Mouse (Mus musculus) kidney, postnatal 25 days (tissue): ENCODE data around the gene Ndfip2.
A peak's percentile ranks its signal among the peaks of the same experiment; 100 is the strongest.

Experiments
- DNase-seq, 2 experiments: peaks; one replicate each; pipeline ENCODE4 v3.0.0; 2021; ENCODE audit warnings: mixed read lengths in 2 of 2

Ndfip2 gene

DNA sequence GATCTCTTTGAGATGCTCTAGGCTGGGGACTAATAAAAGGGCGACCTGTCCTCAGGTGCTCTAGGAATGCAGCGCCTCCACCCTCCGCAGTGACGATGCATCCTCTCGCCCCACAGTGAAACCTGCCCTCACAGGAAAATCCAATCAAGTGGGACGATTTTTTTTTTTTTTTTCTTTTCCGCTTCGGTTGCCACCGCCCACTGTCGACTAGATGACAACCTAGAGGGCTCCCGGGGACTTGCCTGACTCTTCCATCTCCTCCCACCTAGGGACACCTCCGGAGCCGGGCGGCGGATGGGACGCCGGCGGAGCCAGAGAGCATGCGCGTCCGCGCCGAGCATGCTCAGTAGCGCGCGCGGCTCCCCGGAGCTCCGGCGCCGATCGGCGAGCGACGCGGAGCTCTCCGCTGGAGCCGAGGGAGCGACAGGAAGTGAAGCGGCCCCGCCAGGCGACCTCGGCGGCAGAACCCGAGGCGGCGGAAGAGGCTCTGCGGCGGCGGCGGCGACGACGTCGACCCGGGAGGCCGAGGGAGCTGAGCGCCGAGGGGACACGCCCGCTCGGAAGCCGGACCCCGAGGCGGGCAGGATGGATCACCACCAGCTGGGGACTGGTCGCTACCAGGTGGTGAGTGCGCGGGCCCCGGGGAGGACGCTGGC is at the start of gene Ndfip2:
Gene Ndfip2 (plus strand): TSS at position 195 of the 656 bp plus-strand sequence.
- DNase-seq = peak; percentile 85 to 93

DNA sequence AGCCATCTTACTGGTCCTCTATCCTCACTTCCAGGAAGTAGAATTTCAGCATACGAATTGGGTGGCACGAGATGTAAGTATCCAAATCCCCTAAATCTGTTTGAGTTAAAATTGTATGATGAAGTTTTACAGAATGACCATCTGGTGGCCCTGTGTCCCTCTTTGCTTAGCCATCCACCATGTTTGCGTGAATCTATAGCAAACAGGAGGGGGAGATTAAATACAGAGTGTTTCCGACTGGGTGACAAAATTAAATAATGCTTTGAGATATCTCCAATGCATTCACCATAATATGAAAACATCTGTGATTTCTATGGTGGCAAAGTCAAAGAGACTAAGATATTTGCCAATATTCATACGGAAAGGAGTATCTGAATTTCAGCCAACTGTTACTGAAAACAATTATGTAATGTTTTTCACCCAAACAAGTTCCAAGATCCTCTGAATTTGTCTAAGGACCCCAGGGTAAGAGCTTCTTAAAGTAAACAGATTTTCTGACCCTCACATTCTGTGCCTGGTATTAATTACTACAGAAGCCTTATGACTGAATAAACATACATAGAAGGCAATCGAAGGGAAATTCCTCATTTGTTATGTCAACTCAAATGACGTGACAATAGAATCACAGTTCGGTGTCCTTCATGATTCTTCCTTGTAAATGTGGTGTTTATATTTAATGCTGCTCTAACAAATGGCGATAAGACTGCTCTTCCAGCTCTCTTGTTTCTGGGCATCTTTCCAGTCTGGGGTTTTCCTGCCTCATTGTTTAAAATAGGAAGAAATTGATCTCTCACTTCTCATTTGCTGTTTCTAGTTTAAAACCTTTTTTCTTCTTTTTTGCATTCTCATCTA is 38.6 kb upstream of the Ndfip2 start:
- DNase-seq = no peak

DNA sequence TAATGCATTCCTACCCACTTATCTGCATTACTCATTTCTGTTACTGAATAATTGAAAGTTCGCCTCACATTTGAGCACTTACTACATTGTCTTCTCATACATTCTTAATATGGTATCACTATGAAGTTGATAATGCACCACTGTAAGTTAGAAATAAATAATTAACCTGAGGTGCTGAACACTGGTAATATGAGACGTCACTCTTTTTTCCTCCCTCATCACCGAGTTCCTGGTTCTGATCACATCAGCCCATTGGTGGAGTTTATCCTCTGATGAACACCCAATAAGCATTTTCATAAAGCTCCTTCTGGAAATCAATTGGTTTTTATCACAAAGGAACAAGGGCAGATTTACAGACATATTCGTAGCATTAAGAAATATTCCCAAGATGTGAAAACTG is 36.1 kb upstream of the Ndfip2 start:
- no peak for DNase-seq

DNA sequence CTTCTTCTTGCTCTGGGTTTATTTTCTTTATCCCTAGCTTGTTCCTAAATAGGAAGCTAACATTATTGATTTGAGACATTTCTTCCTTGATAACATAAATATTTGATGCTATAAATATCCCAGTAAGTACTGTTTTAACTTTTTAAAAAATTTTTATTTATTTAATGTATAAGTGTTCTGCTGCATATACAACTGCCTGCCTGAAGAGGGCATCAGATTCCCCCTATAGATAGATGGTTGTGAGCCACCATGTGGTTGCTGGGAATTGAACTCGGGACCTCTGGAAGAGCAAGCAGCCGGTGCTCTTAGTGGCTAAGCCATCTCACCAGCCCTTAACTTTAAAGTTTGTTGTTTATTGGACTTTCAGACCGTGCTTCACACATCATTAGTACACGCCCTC is 32.6 kb upstream of the Ndfip2 start:
- DNase-seq = no peak

DNA sequence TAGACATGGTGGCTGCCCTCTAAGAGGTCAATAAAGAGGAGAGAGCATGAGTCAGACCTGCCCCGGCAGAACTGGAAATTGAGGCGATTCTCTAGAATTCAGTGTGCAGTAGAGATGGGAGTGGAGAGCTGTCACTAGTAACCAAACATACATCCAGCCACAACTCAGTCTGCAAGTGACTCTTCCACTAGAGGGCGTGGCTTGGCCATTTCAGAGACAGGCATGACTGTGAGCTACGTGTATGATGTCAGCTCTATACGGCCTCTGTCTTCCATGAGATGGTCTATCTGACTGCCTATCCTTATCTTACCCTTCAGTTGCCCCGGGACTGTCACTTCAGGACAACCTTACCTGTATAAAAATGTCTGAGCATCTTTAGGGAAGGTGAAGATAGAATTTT is 26.0 kb upstream of the Ndfip2 start:
- peak; percentile 58 to 60 for DNase-seq

DNA sequence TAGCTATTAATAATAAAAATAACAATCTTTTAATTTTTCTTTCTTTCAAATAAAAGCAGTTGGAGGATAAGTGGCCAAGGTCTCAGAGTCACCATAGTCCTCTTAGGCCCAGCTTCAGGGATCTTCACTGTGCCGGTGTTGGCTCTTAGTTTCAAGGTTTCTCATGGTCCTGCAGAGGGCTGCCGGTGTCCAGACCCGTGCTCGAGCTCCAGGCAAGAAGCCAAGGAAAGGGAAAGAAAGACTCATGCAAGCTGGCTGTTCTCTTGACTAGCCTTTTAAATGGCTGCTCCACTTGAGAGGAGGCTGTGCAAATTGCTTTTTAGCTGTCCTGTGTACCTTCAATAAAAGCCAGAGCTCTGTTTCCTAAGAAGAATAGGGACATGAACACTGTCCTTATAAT is 21.8 kb upstream of the Ndfip2 start:
- peak in 1 of 2 experiments; percentile 8 for DNase-seq

DNA sequence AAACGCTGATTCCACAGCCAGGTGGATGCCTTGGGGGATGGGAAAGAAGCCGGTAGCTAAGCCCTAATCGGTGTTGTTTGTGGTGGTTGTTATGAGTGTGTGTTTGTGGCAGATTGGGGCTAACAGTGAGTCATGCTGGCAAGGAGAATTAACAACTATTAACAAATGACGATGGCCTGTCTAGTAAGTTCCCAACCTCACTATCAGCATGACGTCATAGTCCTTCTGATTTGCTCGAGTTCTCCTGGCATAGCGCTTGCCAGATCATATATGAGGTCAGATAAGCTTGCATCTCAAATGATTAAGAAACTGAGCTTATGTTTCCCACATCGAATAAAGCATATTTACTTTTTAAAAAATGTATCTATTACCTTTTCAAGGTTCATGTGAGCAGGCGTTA is 20.6 kb upstream of the Ndfip2 start:
- DNase-seq = no peak

DNA sequence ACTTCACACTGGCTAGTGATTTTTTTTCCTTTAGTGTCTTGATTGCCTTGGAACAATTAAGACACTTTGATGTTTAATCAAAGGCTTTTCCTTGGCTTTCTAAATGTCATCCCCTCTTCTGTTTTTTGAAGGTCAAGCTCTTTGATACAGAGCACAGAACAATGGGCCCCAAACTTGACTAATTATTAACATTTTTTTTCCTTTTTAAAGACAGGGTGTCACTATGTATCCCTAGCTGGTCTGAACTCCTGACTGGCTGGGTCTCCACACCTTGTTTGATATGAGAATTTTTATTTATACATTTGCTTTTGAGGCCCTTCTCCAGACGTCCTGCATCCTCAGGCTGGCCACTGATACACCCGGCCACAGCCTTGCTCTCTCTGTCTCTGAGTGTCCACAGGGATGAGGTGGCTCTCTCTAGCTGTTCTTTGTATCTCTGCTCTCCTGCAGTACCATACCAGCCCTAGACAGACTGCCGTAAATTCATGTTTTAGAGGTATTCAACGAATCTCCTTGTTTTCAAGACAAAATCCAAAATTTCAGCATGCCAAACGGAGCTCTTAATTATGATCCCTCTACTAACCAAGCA is 19.8 kb upstream of the Ndfip2 start:
- DNase-seq = no peak

DNA sequence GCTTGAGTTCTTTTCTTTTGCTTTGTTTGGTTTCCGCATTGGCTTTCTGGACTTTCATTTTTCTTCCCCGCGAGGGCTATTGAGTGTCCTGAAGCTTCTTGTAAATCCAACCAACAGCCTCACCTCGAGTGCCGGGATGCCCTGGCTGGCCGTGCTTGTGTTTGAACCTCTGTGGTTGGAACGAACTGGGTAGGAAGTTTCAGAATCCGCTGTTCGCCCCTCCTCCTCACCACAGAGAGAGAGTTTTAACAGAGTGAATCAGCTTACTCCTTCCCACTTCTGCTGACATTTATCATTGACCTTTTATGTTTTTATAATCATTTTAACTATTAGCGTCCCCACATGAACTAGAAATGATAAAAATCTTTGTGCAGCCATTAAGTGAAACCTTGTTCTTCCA is 18.3 kb upstream of the Ndfip2 start:
- no peak for DNase-seq

DNA sequence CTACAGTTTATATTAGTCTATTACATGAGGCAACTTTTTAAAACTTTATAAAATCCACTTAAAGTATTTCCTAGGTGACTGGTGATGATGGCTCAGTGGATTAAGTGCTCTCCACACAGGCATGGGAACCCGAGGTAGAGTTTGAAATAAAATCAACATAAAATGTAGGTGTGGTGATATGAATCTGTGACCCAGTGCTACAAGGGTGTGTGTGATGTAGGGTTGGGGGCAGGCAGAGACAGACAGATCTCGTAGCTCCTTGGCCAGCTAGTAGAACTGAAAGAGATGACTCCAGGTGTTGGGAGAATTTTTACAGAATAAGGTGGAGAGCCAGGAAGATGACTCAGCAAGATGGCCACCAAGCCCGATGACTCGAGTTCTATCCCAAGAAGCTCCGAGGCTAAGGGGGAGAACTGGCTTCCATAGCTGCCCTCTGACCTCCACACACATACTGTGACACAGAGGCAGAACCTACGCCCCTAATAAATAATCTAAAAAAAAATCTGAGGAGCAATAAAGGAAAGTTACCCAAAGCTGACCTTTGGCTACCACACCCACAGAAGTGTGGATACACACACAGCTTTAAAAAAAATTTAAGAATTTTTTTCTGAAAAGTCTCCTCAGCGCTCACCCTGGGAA is 14.4 kb upstream of the Ndfip2 start:
- DNase-seq = no peak

DNA sequence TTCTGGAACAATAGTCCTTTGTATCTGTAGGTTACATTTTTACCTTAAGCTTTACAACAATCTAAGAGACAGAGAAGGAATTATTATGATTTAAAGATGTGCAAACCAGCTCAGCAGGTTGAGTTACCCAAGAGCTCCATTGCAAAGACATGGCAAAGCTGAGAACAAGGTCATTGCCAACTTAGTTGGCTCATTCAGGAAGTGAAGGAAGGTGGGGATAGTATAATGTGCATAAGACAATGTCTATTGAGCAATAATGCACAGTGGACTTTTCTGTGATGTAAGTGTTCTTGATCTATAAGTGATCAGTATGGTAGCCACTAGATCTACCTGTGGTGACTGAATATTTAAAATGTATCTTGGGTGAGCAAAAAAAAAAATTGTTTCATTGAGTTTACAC is 7.3 kb upstream of the Ndfip2 start:
- no peak for DNase-seq

DNA sequence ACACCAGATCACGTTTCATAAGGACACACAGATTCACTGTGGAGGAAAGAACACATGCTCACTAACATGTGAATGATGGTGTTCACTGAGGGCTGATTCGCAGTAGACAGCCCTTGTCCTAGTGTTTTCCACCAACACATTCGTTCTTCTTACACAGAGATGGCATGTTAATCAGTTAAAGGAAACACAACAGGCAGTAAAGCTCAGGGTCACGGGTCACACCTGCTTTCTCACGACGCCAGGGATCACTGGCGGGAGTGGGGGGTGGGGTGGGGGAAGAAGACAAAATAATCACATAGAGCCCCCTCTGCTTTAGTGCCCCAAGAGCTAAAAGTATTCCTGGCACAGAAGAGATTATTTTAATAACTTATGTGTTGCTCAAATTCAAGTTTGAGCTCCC is 5.1 kb upstream of the Ndfip2 start:
- no peak for DNase-seq

DNA sequence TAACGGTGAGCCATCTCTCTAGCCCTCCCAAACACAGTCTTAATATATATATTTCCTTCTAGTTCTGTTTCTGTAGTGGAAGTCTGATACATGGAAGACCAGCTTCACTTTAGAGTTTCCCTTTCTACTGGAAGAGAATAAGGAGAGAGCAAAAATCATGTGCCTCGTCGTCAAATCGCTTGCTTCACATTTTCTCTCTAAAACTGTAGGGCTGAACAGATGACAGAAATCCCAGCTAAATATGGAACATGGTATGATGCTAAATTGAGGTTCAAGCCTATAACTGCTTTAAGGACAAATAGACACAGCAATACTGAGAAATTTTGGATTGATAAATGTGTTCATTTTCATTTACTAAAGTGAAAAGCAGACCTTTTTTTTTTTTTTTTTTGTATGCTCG is 4.0 kb upstream of the Ndfip2 start:
- DNase-seq = no peak

DNA sequence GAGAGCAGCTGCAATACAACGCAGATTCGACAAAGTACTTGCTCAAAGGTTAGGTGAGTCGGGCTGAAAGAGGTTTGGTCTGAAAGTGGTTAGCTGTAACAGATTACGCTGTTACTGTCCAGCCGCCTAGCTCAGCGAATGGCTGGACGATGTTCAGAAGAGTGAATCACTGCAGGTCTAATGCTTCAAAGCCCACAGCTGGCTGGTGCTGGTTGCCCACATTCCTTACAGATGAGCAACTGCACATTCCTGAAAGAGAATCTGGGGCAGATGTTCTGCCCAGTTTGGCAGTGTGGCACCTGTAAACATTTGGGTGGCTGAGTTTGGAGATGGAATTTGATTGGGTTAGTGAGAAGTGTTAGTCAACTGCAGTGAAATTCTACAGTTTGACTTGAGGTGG is 2.8 kb upstream of the Ndfip2 start:
- peak; percentile 22 to 53 for DNase-seq

DNA sequence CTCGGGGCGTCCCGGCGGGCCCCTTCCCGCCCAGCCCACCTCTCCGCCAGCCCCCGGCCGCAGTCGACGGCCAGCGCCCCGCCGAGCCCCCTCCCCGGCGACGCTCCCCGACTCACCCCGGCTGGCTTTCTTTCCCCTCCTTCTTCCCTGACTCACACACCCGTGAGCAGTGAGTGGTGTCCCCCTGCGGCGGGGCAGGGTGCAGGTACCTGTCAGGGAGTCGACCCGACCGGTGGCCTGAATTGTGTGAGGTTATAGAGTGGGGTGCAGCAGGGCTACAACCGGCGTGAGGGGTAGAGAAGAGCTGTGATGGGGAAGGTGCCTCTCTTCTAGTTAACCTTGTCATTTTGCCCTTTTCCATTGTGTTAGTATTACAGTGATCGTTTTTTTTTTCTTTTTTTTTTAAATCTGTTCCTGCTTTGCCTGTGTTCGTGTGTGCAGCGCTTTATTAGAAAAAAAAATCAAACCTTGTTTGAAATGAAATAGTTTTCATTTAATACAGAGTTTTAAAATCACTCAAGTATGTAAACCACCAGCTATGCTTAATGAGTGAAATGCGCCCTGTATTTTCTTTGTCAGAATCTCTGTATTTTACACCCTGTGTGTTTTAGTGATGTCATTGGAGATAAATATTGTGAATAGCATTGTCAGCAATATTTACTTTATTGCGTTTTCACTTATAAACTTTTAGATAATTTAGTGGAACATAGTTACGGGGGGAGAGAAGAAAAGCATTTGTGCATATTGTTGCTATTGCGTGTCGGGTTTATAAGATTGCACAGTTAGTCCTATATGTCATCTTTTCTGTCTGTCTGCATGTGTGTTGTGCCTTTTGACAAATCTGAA is 885 bp downstream of the Ndfip2 start:
- peak; percentile 41 to 72 for DNase-seq

DNA sequence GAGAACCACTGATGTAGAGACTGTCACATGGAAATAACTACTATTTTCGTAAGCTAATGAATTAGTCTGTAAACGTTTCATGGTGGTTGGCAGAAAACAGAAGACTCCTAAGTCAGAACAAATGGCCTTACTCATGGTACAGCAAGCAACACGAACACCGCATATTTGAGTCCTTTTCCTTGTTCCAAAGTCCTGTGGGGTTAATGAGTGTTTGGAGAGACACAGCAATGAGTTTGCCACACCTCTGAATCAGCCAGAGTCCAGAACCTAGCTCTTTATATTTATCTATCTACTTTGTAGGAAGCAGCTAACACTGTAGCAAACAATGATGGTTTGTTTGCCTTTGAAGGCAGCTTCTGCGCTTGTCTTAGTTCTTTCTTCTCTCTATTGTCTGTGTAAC is 4.5 kb downstream of the Ndfip2 start:
- peak; percentile 21 to 45 for DNase-seq

DNA sequence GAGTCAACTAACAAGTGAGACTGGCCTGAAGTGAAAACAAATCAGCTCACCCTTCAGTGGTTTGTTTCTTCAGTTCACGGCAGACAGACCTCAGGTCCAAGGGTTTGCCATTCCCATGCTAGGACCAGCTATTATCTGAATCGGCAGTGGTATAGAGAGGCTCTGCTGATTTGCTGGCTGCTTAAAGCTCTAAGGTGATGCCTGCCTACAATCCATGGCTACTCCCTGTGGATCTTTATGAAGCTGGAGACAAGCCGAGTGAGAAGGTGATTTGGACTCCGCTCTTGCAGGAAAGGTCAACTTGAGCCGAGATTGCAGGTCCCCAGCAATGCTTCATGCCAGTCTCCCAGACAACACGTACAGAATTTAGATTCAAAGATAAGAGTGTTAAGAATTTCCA is 8.7 kb downstream of the Ndfip2 start:
- peak; percentile 26 to 48 for DNase-seq

DNA sequence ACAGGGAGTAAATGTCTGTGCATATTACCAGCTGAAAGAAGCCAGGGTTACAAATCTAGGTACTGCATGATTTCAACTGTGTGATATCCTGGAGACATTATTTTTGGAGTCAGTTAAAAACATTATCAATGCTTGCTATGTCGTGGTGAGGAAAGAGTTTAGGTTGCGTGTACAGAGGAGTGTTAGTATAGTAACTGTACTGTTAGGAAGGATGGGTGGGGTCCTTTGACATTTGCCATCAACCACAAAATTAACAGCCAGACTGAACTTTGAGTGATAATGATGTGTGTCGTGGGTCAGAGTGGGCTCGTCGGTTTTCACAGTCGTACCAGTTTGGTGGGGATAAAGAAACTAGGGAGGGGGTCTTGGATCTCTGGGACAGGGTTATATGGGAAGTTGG is 13.7 kb downstream of the Ndfip2 start:
- no peak for DNase-seq

DNA sequence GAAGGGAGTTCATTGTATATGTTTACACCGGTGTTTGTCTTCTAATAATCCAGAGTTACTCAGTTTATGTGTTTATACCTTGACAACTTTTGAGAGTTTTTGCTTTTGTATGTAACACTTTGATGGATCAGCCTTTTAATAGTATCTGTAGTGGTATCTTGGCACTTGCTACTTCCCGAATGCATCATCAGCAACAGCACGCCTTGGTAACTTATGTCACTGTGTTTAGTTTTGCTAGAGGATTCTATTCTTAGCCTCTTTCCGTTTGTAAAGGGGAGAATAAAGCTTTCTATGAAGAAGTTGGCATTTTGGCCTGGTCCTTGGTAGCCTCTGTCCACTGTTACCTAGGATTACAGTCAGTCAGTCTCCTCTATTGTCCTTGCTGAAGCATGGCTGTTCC is 14.2 kb downstream of the Ndfip2 start:
- no peak for DNase-seq

DNA sequence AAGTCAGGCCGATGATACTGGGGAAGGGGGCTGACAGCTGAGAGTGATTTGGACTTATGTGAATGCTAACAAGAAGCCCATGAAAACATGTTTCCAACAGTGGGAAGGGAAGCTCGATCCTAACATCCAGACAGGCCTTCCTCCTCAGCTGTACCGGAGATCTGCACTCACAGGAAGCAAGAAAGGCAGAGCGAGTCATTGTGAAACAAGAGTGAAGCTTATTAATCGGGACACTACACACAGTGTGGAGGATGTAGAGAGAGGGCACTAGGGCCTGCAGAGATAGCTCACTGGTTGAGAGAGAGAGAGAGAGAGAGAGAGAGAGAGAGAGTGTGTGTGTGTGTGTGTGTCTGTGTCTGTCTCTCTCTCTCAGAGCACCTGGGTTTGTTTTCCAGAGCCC is 16.8 kb downstream of the Ndfip2 start:
- DNase-seq = no peak

DNA sequence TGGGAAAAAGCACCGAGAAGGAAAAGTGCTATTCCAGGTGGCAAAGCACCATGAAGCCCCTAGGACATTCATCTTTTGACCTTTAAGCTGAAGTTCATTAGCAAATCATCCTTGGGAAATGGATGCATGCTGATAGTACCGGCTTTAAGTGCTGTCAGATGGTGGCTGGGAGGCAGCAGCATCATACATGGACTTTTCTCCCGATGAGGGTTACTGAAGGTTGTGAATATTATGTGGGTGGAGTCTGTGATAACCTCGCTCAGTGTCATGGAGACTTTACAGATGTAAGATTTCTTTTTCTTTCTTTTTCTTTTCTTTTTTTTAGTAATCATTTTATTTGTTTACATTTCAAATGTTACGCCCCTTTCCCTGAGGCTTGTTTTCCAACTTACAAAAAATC is 18.9 kb downstream of the Ndfip2 start:
- DNase-seq = no peak

DNA sequence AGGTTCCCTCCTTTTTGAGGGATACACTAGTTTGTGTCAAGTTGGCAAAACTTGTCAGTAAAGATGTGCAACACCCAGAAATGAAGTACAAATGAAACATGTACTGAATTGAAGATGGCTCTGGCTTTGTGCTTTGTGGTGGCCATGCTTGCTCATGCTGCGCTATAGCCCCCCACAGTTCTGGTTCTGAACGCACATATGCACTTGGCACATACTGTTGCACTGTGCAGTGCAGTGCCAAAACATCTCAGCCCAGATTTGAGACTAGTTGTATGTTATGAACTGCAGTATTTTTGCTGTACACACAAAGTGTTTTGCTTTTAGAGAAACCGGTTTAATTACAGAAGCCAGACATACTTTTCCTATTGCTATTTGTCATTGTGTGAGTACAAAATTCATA is 25.7 kb downstream of the Ndfip2 start:
- DNase-seq = no peak

DNA sequence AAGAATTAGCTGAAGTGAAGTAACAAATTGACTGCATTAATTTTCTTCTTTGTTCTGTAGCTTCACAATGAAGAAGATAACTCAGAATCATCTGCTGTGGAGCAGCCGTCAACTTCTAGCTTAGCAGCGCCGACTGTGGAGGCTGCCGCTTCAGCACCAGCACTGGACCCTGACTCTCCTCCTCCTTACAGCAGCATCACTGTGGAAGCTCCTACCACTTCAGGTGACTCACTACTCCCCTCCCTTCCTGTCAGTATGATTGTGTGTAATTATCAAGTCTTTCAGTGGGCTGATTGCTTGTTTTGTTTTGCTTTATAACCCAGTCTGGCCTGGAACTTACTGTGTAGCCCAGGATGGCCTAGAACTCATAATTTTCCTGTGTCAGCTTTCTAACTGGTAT is 29.2 kb downstream of the Ndfip2 start:
- DNase-seq = no peak
